Mouse (Mus musculus): Measurements from ENCODE around the gene Leng1.

GRCm38 (mm10) chr7:3614021-3614420, 51.6 kb downstream of the Leng1 start:
- TF ChIP-seq CTCF (conservative IDR thresholded peaks at IDR 0.05; ENCODE audit: low read length) (no peak), POU5F1 (IDR thresholded peaks at IDR 0.05; ENCODE audit: borderline replicate concordance, low read length) (no peak)

All from E14TG2a.4 (cell line).